Mouse (Mus musculus) MEL (cell line): Measurements from ENCODE around the gene 1600012H06Rik. TPM values are rescaled to one million over a fixed set of nuclear protein-coding genes. Genes with fewer than 3 reads are reported as not detected.
A peak's percentile ranks its signal among the peaks of the same experiment; 100 is the strongest.

Experiments used
- DNase-seq: peaks from one replicate; pipeline ENCODE4 v3.0.0; 2011; ENCODE audit warnings: low read depth, low spot score
- H3K27ac ChIP-seq: 2 replicates; pipeline ENCODE4 v1.5.1; 2012; ENCODE audit warnings: low read depth, mild to moderate bottlenecking, control low read depth, low read length, moderate library complexity; ENCODE audit not compliant: control insufficient read depth
- H3K27me3 ChIP-seq, 2 experiments: fragments of 150-350 bp in 1 of 2; sonication (generic) in 1 of 2; 2 replicates each; pipeline ENCODE4 v1.6.1; 2012; ENCODE audit warnings: low read length in 2 of 2, mild to moderate bottlenecking in 2 of 2, improper control_type of control experiment in 1 of 2, moderate library complexity in 1 of 2; ENCODE audit not compliant: insufficient read depth in 2 of 2, control insufficient read depth in 1 of 2
- H3K36me3 ChIP-seq, 2 experiments: 2 replicates each; pipeline ENCODE4 v1.6.1; 2012 to 2014; ENCODE audit warnings: low read length in 2 of 2, improper control_type of control experiment in 1 of 2, inconsistent platforms in 1 of 2, mild to moderate bottlenecking in 1 of 2; ENCODE audit not compliant: insufficient read depth in 2 of 2, control insufficient read depth in 1 of 2
- H3K4me1 ChIP-seq, 2 experiments: fragments of 150-350 bp in 1 of 2; sonication (generic) in 1 of 2; 2 replicates each; pipeline ENCODE4 v1.6.1; 2012; ENCODE audit warnings: low read length in 2 of 2, improper control_type of control experiment in 1 of 2, mild to moderate bottlenecking in 1 of 2; ENCODE audit not compliant: insufficient read depth in 2 of 2, control insufficient read depth in 1 of 2
- H3K4me3 ChIP-seq, 2 experiments: fragments of 150-350 bp in 1 of 2; sonication (generic) in 1 of 2; 2 replicates each; pipeline ENCODE4 v1.5.1; 2012; ENCODE audit warnings: low read depth in 2 of 2, low read length in 2 of 2, mild to moderate bottlenecking in 2 of 2, moderate library complexity in 2 of 2, control low read depth in 1 of 2, improper control_type of control experiment in 1 of 2; ENCODE audit not compliant: control insufficient read depth in 1 of 2, insufficient read depth in 1 of 2
- H3K79me2 ChIP-seq: 2 replicates; pipeline ENCODE4 v1.6.1; 2012; ENCODE audit warnings: mild to moderate bottlenecking, low read length, moderate library complexity; ENCODE audit not compliant: control insufficient read depth, poor library complexity, insufficient read depth
- H3K9ac ChIP-seq: 2 replicates; pipeline ENCODE4 v1.6.1; 2012; ENCODE audit warnings: low read depth, mild to moderate bottlenecking, control low read depth, low read length, moderate library complexity; ENCODE audit not compliant: control insufficient read depth, poor library complexity, severe bottlenecking
- H3K9me3 ChIP-seq: fragments of 150-350 bp; sonication (generic); replicated peaks from 2 replicates; pipeline ENCODE4 v1.6.1; 2012; ENCODE audit warnings: mild to moderate bottlenecking, low read length, improper control_type of control experiment, moderate library complexity; ENCODE audit not compliant: insufficient read depth
- CHD2 ChIP-seq: IDR thresholded peaks from 2 replicates; pipeline ENCODE4 v1.6.1; 2011; ENCODE audit warnings: low read length, improper control_type of control experiment
- CTCF ChIP-seq, 3 experiments: IDR thresholded peaks in 2 of 3; conservative IDR thresholded peaks in 1 of 3; 2 replicates each; pipeline ENCODE4 v1.5.1; 2011 to 2012; ENCODE audit warnings: low read length in 3 of 3, low read depth in 2 of 3, mild to moderate bottlenecking in 2 of 3, improper control_type of control experiment in 1 of 3, inconsistent platforms in 1 of 3, mixed read lengths in 1 of 3, moderate library complexity in 1 of 3; ENCODE audit not compliant: control insufficient read depth in 1 of 3, insufficient read depth in 1 of 3, poor library complexity in 1 of 3, severe bottlenecking in 1 of 3
- ELF1 ChIP-seq: IDR thresholded peaks from 2 replicates; pipeline ENCODE4 v1.6.1; 2014; ENCODE audit warnings: low read depth, mild to moderate bottlenecking, inconsistent platforms, low read length, improper control_type of control experiment, moderate library complexity
- ETS1 ChIP-seq: IDR thresholded peaks from 2 replicates; pipeline ENCODE4 v1.6.1; 2012; ENCODE audit warnings: low read depth, mild to moderate bottlenecking, inconsistent platforms, low read length, improper control_type of control experiment, moderate library complexity
- GATA1 ChIP-seq: IDR thresholded peaks from 2 replicates; pipeline ENCODE4 v1.6.1; 2011; ENCODE audit warnings: low read depth, low read length, improper control_type of control experiment
- JUND ChIP-seq: IDR thresholded peaks from 2 replicates; pipeline ENCODE4 v1.6.1; 2011; ENCODE audit warnings: low read depth, mild to moderate bottlenecking, improper control_type of control experiment, low read length
- KAT2A ChIP-seq: conservative IDR thresholded peaks from 2 replicates; pipeline ENCODE4 v1.6.1; 2012; ENCODE audit warnings: low read depth, low read length, improper control_type of control experiment, inconsistent platforms
- MAFK ChIP-seq: IDR thresholded peaks from 2 replicates; pipeline ENCODE4 v1.6.1; 2011; ENCODE audit warnings: low read depth, mild to moderate bottlenecking, low read length, improper control_type of control experiment, borderline replicate concordance
- MAX ChIP-seq: IDR thresholded peaks from 2 replicates; pipeline ENCODE4 v1.6.1; 2011; ENCODE audit warnings: low read length, improper control_type of control experiment
- MXI1 ChIP-seq: IDR thresholded peaks from 2 replicates; pipeline ENCODE4 v1.6.1; 2011; ENCODE audit warnings: mild to moderate bottlenecking, low read depth, low read length, improper control_type of control experiment
- MYB ChIP-seq: IDR thresholded peaks from 2 replicates; pipeline ENCODE4 v1.6.1; 2011; ENCODE audit warnings: mild to moderate bottlenecking, low read depth, low read length, improper control_type of control experiment
- MYC ChIP-seq: IDR thresholded peaks from 2 replicates; pipeline ENCODE4 v1.6.1; 2011; ENCODE audit warnings: low read depth, mild to moderate bottlenecking, low read length, improper control_type of control experiment, moderate library complexity
- POLR2A ChIP-seq, 2 experiments: IDR thresholded peaks; 2 replicates each; pipeline ENCODE4 v1.6.1; 2011 to 2012; ENCODE audit warnings: low read length in 2 of 2, mild to moderate bottlenecking in 2 of 2, control low read depth in 1 of 2, improper control_type of control experiment in 1 of 2, low read depth in 1 of 2, moderate library complexity in 1 of 2; ENCODE audit not compliant: control insufficient read depth in 1 of 2, insufficient read depth in 1 of 2, poor library complexity in 1 of 2
- RAD21 ChIP-seq: IDR thresholded peaks from 2 replicates; pipeline ENCODE4 v1.6.1; 2011; ENCODE audit warnings: mild to moderate bottlenecking, low read depth, low read length, improper control_type of control experiment
- RCOR1 ChIP-seq: IDR thresholded peaks from 2 replicates; pipeline ENCODE4 v1.6.1; 2012; ENCODE audit warnings: low read depth, mild to moderate bottlenecking, inconsistent platforms, low read length, improper control_type of control experiment
- SMC3 ChIP-seq: IDR thresholded peaks from 2 replicates; pipeline ENCODE4 v1.6.1; 2011; ENCODE audit warnings: low read depth, low read length, improper control_type of control experiment
- TAL1 ChIP-seq: IDR thresholded peaks from 2 replicates; pipeline ENCODE4 v1.6.1; 2012; ENCODE audit warnings: mild to moderate bottlenecking, inconsistent platforms, low read length, moderate library complexity, mixed read lengths
- TCF12 ChIP-seq: IDR thresholded peaks from 2 replicates; pipeline ENCODE4 v1.6.1; 2014; ENCODE audit warnings: low read depth, mild to moderate bottlenecking, inconsistent platforms, low read length, improper control_type of control experiment, moderate library complexity
- UBTF ChIP-seq: IDR thresholded peaks from 2 replicates; pipeline ENCODE4 v1.6.1; 2012; ENCODE audit warnings: low read depth, mild to moderate bottlenecking, inconsistent platforms, low read length, improper control_type of control experiment, moderate library complexity, borderline replicate concordance; ENCODE audit not compliant: insufficient read depth
- ZC3H11A ChIP-seq: IDR thresholded peaks from 2 replicates; pipeline ENCODE4 v1.6.1; 2012; ENCODE audit warnings: low read depth, mild to moderate bottlenecking, inconsistent platforms, low read length, improper control_type of control experiment
- ZMIZ1 ChIP-seq: IDR thresholded peaks from 2 replicates; pipeline ENCODE4 v1.6.1; 2012; ENCODE audit warnings: low read depth, mild to moderate bottlenecking, inconsistent platforms, low read length, improper control_type of control experiment, moderate library complexity
- ZNF384 ChIP-seq: IDR thresholded peaks from 2 replicates; pipeline ENCODE4 v1.6.1; 2012; ENCODE audit warnings: low read depth, mild to moderate bottlenecking, inconsistent platforms, low read length, improper control_type of control experiment
- polyA plus RNA-seq, 2 experiments: library from polyadenylated mRNA; stranded (reverse) in 1 of 2; unstranded in 1 of 2; fragments of >175 nt in 1 of 2; fragments of >200 nt in 1 of 2; gene quantifications; 2 replicates each; pipeline versions ENCODE4 v1.2.1 to v1.2.4; 2012; ENCODE audit warnings: low replicate concordance in 2 of 2, low read depth in 1 of 2; ENCODE audit not compliant: insufficient read length in 2 of 2, insufficient read depth in 1 of 2, missing spikeins in 1 of 2
- total RNA-seq: library from RNA; depleted of rRNA; stranded (reverse); fragments of 300-350 nt; gene quantifications from 2 replicates; pipeline ENCODE4 v1.2.3, GENCODE M21; 2012

Gene 1600012H06Rik
- total and polyA plus RNA-seq, 3 experiments = 5.0 to 6.5 TPM; not detected in 1

DNA sequence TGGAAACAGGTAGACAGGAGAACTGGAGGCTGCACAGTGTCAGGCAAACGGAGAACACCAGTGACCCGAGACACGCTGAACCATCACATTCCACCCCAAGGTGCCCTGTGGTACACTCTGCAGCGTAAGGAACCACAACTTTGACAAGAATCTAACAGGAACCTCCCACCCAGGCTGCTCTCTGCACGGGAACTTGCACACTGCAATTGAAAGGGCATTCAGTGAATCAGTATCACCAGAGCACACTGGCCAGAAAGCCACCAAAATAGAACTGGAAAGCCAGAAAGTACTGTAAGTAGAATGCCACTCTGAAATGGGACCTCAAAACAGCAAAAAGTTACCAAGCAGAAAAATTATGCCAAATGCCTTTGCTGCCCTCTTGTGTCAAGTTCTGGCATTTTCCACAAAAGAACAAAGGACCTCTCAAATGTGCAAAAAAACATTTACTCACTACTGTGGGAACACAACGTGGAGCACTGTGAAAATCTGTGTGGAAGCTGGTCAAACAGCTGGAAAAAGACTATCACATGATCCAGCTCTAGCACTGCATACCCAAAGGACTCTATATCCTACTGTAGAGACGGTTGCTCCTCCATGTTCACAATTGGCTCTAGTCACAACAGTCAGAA, 38.2 kb upstream of the 1600012H06Rik start:
- Histone ChIP-seq H3K79me2 (no peaks in the 10 kb centered on the region), H3K9me3 (no peaks in the 10 kb centered on the region), H3K4me3 (no peak overlapping the region), H3K9ac (no peak overlapping the region), H3K27me3 (peaks cover 0 to 2% of the 10 kb centered on the region in 2 experiments; a peak in 3 of 4 replicates), H3K4me1 (no peaks in the 10 kb centered on the region), H3K36me3 (no peaks in the 10 kb centered on the region), H3K27ac (no peak overlapping the region)
- DNase-seq = peak; percentile 69
- peak; percentile 78 for TF ChIP-seq SMC3
- no peak for TF ChIP-seq MXI1
- no peak for TF ChIP-seq UBTF
- TF ChIP-seq MYC = no peak
- TF ChIP-seq TAL1 = no peak
- TF ChIP-seq RCOR1 = no peak
- peak; percentile 29 to 98 (median 89) for TF ChIP-seq CTCF (IDR thresholded peaks at IDR 0.05 in 2 of 3, conservative IDR thresholded peaks at IDR 0.05 in 1 of 3; ENCODE audit: control insufficient read depth in 1 of 3, insufficient read depth in 1 of 3, low read depth in 2 of 3, low read length in 3 of 3, poor library complexity in 1 of 3, severe bottlenecking in 1 of 3)
- TF ChIP-seq RAD21 = peak; percentile 93
- no peak for TF ChIP-seq CHD2
- peak; percentile 78 for TF ChIP-seq ZC3H11A

- Histone ChIP-seq H3K9me3 (no peaks in the 10 kb centered on the region), H3K27me3 (no peaks in the 10 kb centered on the region; a peak in 2 of 4 replicates), H3K36me3 (no peaks in the 10 kb centered on the region), H3K4me1 (no peaks in the 10 kb centered on the region), H3K79me2 (no peaks in the 10 kb centered on the region), H3K9ac (no peak overlapping the region), H3K27ac (no peak overlapping the region), H3K4me3 (no peak overlapping the region)
- TF ChIP-seq JUND = no peak
- no peak for TF ChIP-seq TCF12
- DNase-seq = no peak
Measured at GRCm38 (mm10) chr17:14906611-14907010, 36.4 kb upstream of the 1600012H06Rik start.

DNA sequence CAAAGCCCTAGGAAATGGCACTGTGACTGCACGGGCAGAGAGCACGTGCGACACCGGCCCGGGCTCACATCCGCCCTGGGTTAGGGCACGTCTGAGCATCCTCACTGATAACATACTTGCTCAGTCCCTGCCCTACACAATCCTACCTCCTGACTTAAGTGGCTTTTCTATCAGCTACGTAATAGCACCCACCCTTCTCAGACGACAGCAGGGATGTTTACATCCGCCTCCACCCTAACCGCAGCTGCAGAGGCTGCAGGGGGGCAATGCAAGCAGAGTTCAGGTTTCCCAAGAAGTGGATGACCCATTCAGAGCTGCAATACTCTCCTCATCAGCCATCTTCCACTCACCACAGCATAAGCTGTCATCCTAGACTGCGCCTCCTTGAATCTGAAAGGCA, 35.8 kb upstream of the 1600012H06Rik start:
- no peak for DNase-seq
- H3K4me1 ChIP-seq = no peaks in the 10 kb centered on the region
- TF ChIP-seq ZNF384 = no peak
- no peak for TF ChIP-seq MAX
- TF ChIP-seq ZMIZ1 = no peak
- TF ChIP-seq ELF1 = no peak
- no peak for TF ChIP-seq JUND
- no peak for TF ChIP-seq ETS1
- TF ChIP-seq MAFK = no peak
- no peak for TF ChIP-seq UBTF
- no peak for TF ChIP-seq KAT2A
- no peak for TF ChIP-seq MYB
- no peak for TF ChIP-seq GATA1
- TF ChIP-seq POLR2A (IDR thresholded peaks at IDR 0.05; ENCODE audit: control insufficient read depth in 1 of 2, insufficient read depth in 1 of 2, low read depth in 1 of 2, low read length in 2 of 2, poor library complexity in 1 of 2) = no peak
- TF ChIP-seq ZC3H11A = no peak
- no peaks in the 10 kb centered on the region for H3K36me3 ChIP-seq
- H3K9me3 ChIP-seq = no peaks in the 10 kb centered on the region
- H3K79me2 ChIP-seq = no peaks in the 10 kb centered on the region
- H3K9ac ChIP-seq = no peak overlapping the region
- H3K27me3 ChIP-seq = no peaks in the 10 kb centered on the region; a peak in 2 of 4 replicates
- no peak overlapping the region for H3K4me3 ChIP-seq
- H3K27ac ChIP-seq = no peak overlapping the region
